In the genomic region with DNA sequence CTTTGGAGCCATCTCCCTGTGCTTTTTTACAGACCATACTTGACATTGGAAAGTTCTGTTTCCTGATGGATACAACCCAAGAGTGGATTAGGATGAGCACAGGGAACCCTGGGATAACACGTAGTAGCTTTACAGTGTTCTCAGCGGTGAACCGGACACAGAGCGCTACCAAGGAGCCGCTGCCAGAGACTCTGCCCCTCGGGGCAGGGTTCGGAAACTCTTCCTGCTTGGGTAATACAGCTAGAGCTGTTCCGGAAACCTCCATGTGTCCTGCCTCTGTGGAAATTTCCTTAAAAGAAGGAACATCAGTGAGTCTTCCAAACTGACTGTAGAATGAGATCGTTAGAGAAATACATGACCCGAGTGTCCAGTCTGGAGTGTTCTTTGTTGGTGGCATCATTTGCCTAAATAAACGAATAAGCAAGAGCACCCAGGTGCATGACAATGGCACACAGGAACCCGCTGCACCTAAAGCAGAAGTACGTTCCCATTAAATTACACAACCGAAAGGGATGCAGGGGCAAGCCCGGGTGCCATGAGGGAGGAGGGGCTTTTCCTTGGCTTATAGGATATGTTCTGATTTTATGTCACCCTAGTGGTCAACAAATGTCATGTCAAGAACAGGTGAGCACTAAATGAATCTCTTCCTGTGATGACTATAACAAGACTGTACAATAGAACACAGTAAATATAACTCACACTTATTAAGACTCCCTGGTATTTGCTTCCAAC, we compare ENCODE assay signal across 9 mouse cellular contexts.
A peak's percentile ranks its signal among the peaks of the same experiment; 100 is the strongest.
DNase-seq lines count a peak whose midpoint lies in the region; ATAC-seq lines count a peak whose summit lies in the region.
"Had no signal": no experiment of that assay in that cellular context is flagged by ENCODE, and none has a peak within 500 bp of the region (broad histone marks: within the 10 kb centered on the region; RNA-seq: fewer than 3 reads in every experiment).

No protein-coding gene starts in this region.

- no peaks in the 10 kb centered on the region for H3K4me1 ChIP-seq in lung, embryonic 16.5 days (replicated peaks; ENCODE audit: control insufficient read depth, insufficient read depth, low read length)
- no peaks in the 10 kb centered on the region for H3K4me1 ChIP-seq in hindbrain, embryonic 10.5 days (replicated peaks)
- no peaks in the 10 kb centered on the region for H3K4me1 ChIP-seq in limb, embryonic 12.5 days (replicated peaks)
- H3K4me1 ChIP-seq in stomach, embryonic 15.5 days = no peaks in the 10 kb centered on the region

- ATAC-seq in lung, embryonic 16.5 days (ENCODE audit: low read depth) = no peak
- no peak for ATAC-seq in limb, embryonic 12.5 days (ENCODE audit: insufficient number of reproducible peaks, insufficient read depth, low FRiP score, low TSS enrichment, low read depth)
- ATAC-seq in stomach, embryonic 15.5 days (ENCODE audit: insufficient read depth, low FRiP score, low read depth) = no peak

- no peaks in the 10 kb centered on the region for H3K36me3 ChIP-seq in lung, embryonic 16.5 days (ENCODE audit: control insufficient read depth, insufficient read depth, low read length)
- H3K36me3 ChIP-seq in hindbrain, embryonic 10.5 days = no peaks in the 10 kb centered on the region
- H3K36me3 ChIP-seq in limb, embryonic 12.5 days = no peaks in the 10 kb centered on the region
- no peaks in the 10 kb centered on the region for H3K36me3 ChIP-seq in stomach, embryonic 15.5 days

- no peak overlapping the region for H3K9ac ChIP-seq in lung, embryonic 16.5 days (ENCODE audit: low read length)
- no peak overlapping the region for H3K9ac ChIP-seq in limb, embryonic 12.5 days (replicated peaks)
- no peak overlapping the region for H3K9ac ChIP-seq in stomach, embryonic 15.5 days

- H3K27me3 ChIP-seq in lung, embryonic 16.5 days (ENCODE audit: control insufficient read depth, insufficient read depth, low read depth, low read length) = no peaks in the 10 kb centered on the region; the same call in none of the 2 replicates
- H3K27me3 ChIP-seq in hindbrain, embryonic 10.5 days (ENCODE audit: insufficient read depth, poor library complexity, severe bottlenecking) = peaks cover 30% of the 10 kb centered on the region
- peaks cover 37% of the 10 kb centered on the region; the same call in 1 of the 2 replicates for H3K27me3 ChIP-seq in limb, embryonic 12.5 days
- H3K27me3 ChIP-seq in stomach, embryonic 15.5 days (replicated peaks) = no peaks in the 10 kb centered on the region; the same call in 1 of the 2 replicates

- H3K27ac ChIP-seq in lung, embryonic 16.5 days (ENCODE audit: low read length) = no peak overlapping the region
- no peak overlapping the region for H3K27ac ChIP-seq in hindbrain, embryonic 10.5 days
- H3K27ac ChIP-seq in limb, embryonic 12.5 days = no peak overlapping the region
- no peak overlapping the region for H3K27ac ChIP-seq in stomach, embryonic 15.5 days

- no peaks in the 10 kb centered on the region for H3K9me3 ChIP-seq in lung, embryonic 16.5 days (ENCODE audit: control insufficient read depth, low read length)
- H3K9me3 ChIP-seq in hindbrain, embryonic 10.5 days = no peaks in the 10 kb centered on the region
- H3K9me3 ChIP-seq in limb, embryonic 12.5 days = no peaks in the 10 kb centered on the region
- H3K9me3 ChIP-seq in stomach, embryonic 15.5 days = no peaks in the 10 kb centered on the region

- H3K4me3 ChIP-seq in lung, embryonic 16.5 days (ENCODE audit: low read length) = no peak overlapping the region
- peak overlapping the region; percentile 39 for H3K4me3 ChIP-seq in hindbrain, embryonic 10.5 days
- H3K4me3 ChIP-seq in limb, embryonic 12.5 days (replicated peaks) = no peak overlapping the region; the same call in 1 of the 2 replicates
- H3K4me3 ChIP-seq in stomach, embryonic 15.5 days (replicated peaks) = no peak overlapping the region

- 63% methylated on average over 15 of the region's 15 CpGs for WGBS in lung, embryonic 16.5 days
- WGBS in hindbrain, embryonic 10.5 days = 61% methylated on average over 15 of the region's 15 CpGs
- 54% methylated on average over 15 of the region's 15 CpGs for WGBS in limb, embryonic 12.5 days
- 60% methylated on average over 15 of the region's 15 CpGs for WGBS in stomach, embryonic 15.5 days

- H3K4me2 ChIP-seq in lung, embryonic 16.5 days (ENCODE audit: low read depth, low read length) = peak overlapping the region; percentile 33
- H3K4me2 ChIP-seq in limb, embryonic 12.5 days = peak overlapping the region; percentile 37; the same call in 1 of the 2 replicates
- H3K4me2 ChIP-seq in stomach, embryonic 15.5 days = peak overlapping the region; percentile 12; the same call in 1 of the 2 replicates

- no peak for DNase-seq in lung, adult 18-20 months
- no peak for DNase-seq in hindbrain, embryonic 10.5 days (ENCODE audit: low spot score)
- DNase-seq in adrenal gland, adult 2 months = no peak
- DNase-seq in layer of hippocampus, postnatal 14 days (ENCODE audit: low spot score in 2 of 2) = no peak
- DNase-seq in embryo, embryonic 10 days (ENCODE audit: low spot score) = no peak
- DNase-seq: layer of hippocampus, adult 9-11 months had no signal
